Mouse (Mus musculus): ENCODE data around the gene Recql. TPM values are rescaled to one million over a fixed set of nuclear protein-coding genes. Genes with fewer than 3 reads are reported as not detected.

Gene Recql
- total and polyA plus RNA-seq, 3 experiments, result 39.1 to 48.4 TPM; not detected in 1

- no peaks in the 10 kb centered on the region for H3K79me2 ChIP-seq (ENCODE audit: control insufficient read depth, insufficient read depth, low read length, poor library complexity)
- TF ChIP-seq EP300 (IDR thresholded peaks at IDR 0.05; ENCODE audit: low read depth in 1 of 2, low read length in 2 of 2), result no peak
- no peak for TF ChIP-seq MAFK (IDR thresholded peaks at IDR 0.05; ENCODE audit: borderline replicate concordance, low read depth, low read length)
- TF ChIP-seq GATA1 (IDR thresholded peaks at IDR 0.05; ENCODE audit: low read depth, low read length), result no peak
- no peak for TF ChIP-seq USF2 (IDR thresholded peaks at IDR 0.05; ENCODE audit: borderline replicate concordance in 1 of 2, insufficient read depth in 1 of 2, low read depth in 1 of 2, low read length in 2 of 2)
- no peak for TF ChIP-seq CHD2 (IDR thresholded peaks at IDR 0.05; ENCODE audit: low read length)
- TF ChIP-seq KAT2A (conservative IDR thresholded peaks at IDR 0.05; ENCODE audit: low read depth, low read length), result no peak
- no peak for TF ChIP-seq E2F4 (IDR thresholded peaks at IDR 0.05; ENCODE audit: borderline replicate concordance, low read depth, low read length)
- no peak for TF ChIP-seq GABPA (IDR thresholded peaks at IDR 0.05; ENCODE audit: low read depth, low read length)
- no peak for TF ChIP-seq ETS1 (IDR thresholded peaks at IDR 0.05; ENCODE audit: low read depth, low read length)
- TF ChIP-seq MYB (IDR thresholded peaks at IDR 0.05; ENCODE audit: low read depth, low read length), result no peak
- TF ChIP-seq SMC3 (IDR thresholded peaks at IDR 0.05; ENCODE audit: low read depth, low read length), result no peak
- no peak for TF ChIP-seq RAD21 (IDR thresholded peaks at IDR 0.05; ENCODE audit: low read depth, low read length)
- TF ChIP-seq ELF1 (IDR thresholded peaks at IDR 0.05; ENCODE audit: low read depth, low read length), result no peak
- no peak for TF ChIP-seq POLR2AphosphoS2 (IDR thresholded peaks at IDR 0.05; ENCODE audit: low read length)
- no peak for TF ChIP-seq BHLHE40 (IDR thresholded peaks at IDR 0.05; ENCODE audit: borderline replicate concordance, low read depth, low read length)
- no peak for TF ChIP-seq ZKSCAN1 (IDR thresholded peaks at IDR 0.05; ENCODE audit: low read depth, low read length)
- no peak for TF ChIP-seq CHD1 (IDR thresholded peaks at IDR 0.05; ENCODE audit: low read depth, low read length)
- TF ChIP-seq CTCF (IDR thresholded peaks at IDR 0.05 in 2 of 3, conservative IDR thresholded peaks at IDR 0.05 in 1 of 3; ENCODE audit: control insufficient read depth in 1 of 3, insufficient read depth in 1 of 3, low read depth in 2 of 3, low read length in 3 of 3, poor library complexity in 1 of 3, severe bottlenecking in 1 of 3), result no peak
- no peak for TF ChIP-seq TAL1 (IDR thresholded peaks at IDR 0.05; ENCODE audit: low read length)
- no peak for TF ChIP-seq ZMIZ1 (IDR thresholded peaks at IDR 0.05; ENCODE audit: low read depth, low read length)
- H3K36me3 ChIP-seq (ENCODE audit: control insufficient read depth in 1 of 2, insufficient read depth in 2 of 2, low read length in 2 of 2), result peaks cover 0 to 7% of the 10 kb centered on the region in 2 experiments; a peak in 2 of 4 replicates
- no peak overlapping the region for H3K27ac ChIP-seq (ENCODE audit: control insufficient read depth, low read depth, low read length)
- H3K4me1 ChIP-seq (ENCODE audit: control insufficient read depth in 1 of 2, insufficient read depth in 2 of 2, low read length in 2 of 2), result peaks cover 22 to 23% of the 10 kb centered on the region in 2 experiments
- no peak for DNase-seq (ENCODE audit: low read depth, low spot score)
- H3K4me3 ChIP-seq (ENCODE audit: control insufficient read depth in 1 of 2, insufficient read depth in 1 of 2, low read depth in 2 of 2, low read length in 2 of 2), result no peak overlapping the region
- H3K9ac ChIP-seq (ENCODE audit: control insufficient read depth, low read depth, low read length, poor library complexity, severe bottlenecking), result no peak overlapping the region
- no peaks in the 10 kb centered on the region for H3K27me3 ChIP-seq (ENCODE audit: control insufficient read depth in 1 of 2, insufficient read depth in 2 of 2, low read length in 2 of 2)
- no peaks in the 10 kb centered on the region for H3K9me3 ChIP-seq (replicated peaks; ENCODE audit: insufficient read depth, low read length)
Measured at GRCm38 (mm10) chr6:142326598-142326997, 60.3 kb downstream of the Recql start.

- TF ChIP-seq RAD21 (IDR thresholded peaks at IDR 0.05; ENCODE audit: low read depth, low read length) (no peak), ZMIZ1 (IDR thresholded peaks at IDR 0.05; ENCODE audit: low read depth, low read length) (no peak), GATA1 (IDR thresholded peaks at IDR 0.05; ENCODE audit: low read depth, low read length) (no peak), GABPA (IDR thresholded peaks at IDR 0.05; ENCODE audit: low read depth, low read length) (no peak), CHD2 (IDR thresholded peaks at IDR 0.05; ENCODE audit: low read length) (no peak), USF1 (IDR thresholded peaks at IDR 0.05; ENCODE audit: low read depth, low read length) (no peak), TBP (IDR thresholded peaks at IDR 0.05; ENCODE audit: low read depth, low read length) (no peak), MYB (IDR thresholded peaks at IDR 0.05; ENCODE audit: low read depth, low read length) (no peak), SIN3A (IDR thresholded peaks at IDR 0.05; ENCODE audit: low read length) (no peak), TAL1 (IDR thresholded peaks at IDR 0.05; ENCODE audit: low read length) (no peak), JUND (IDR thresholded peaks at IDR 0.05; ENCODE audit: low read depth, low read length) (no peak), KAT2A (conservative IDR thresholded peaks at IDR 0.05; ENCODE audit: low read depth, low read length) (no peak), POLR2AphosphoS2 (IDR thresholded peaks at IDR 0.05; ENCODE audit: low read length) (no peak), E2F4 (IDR thresholded peaks at IDR 0.05; ENCODE audit: borderline replicate concordance, low read depth, low read length) (no peak), ZC3H11A (IDR thresholded peaks at IDR 0.05; ENCODE audit: low read depth, low read length) (no peak), MAX (IDR thresholded peaks at IDR 0.05; ENCODE audit: low read length) (no peak)
Measured at GRCm38 (mm10) chr6:142322881-142323280, 64.0 kb downstream of the Recql start, which contains the start of gene Slco1a5. Gene Slco1a5 (minus strand): TSS chr6:142322981.

More at GRCm38 (mm10) chr6:142322881-142323280, 64.0 kb downstream of the Recql start, which contains the start of gene Slco1a5:
- Histone ChIP-seq H3K79me2 (ENCODE audit: control insufficient read depth, insufficient read depth, low read length, poor library complexity) (no peaks in the 10 kb centered on the region), H3K4me3 (ENCODE audit: control insufficient read depth in 1 of 2, insufficient read depth in 1 of 2, low read depth in 2 of 2, low read length in 2 of 2) (no peak within 1 kb of the TSS), H3K4me1 (ENCODE audit: control insufficient read depth in 1 of 2, insufficient read depth in 2 of 2, low read length in 2 of 2) (peaks cover 8 to 12% of the 10 kb centered on the region in 2 experiments), H3K27me3 (ENCODE audit: control insufficient read depth in 1 of 2, insufficient read depth in 2 of 2, low read length in 2 of 2) (no peaks in the 10 kb centered on the region), H3K27ac (ENCODE audit: control insufficient read depth, low read depth, low read length) (no peak within 1 kb of the TSS), H3K9ac (ENCODE audit: control insufficient read depth, low read depth, low read length, poor library complexity, severe bottlenecking) (no peak within 1 kb of the TSS), H3K9me3 (replicated peaks; ENCODE audit: insufficient read depth, low read length) (no peaks in the 10 kb centered on the region), H3K36me3 (ENCODE audit: control insufficient read depth in 1 of 2, insufficient read depth in 2 of 2, low read length in 2 of 2) (no peaks in the 10 kb centered on the region)
- no peak for DNase-seq (ENCODE audit: low read depth, low spot score)

Data from MEL (cell line).